Mouse (Mus musculus) midbrain, embryonic 15.5 days (tissue): Measurements from ENCODE around the gene Mospd3. TPM values are rescaled to one million over a fixed set of nuclear protein-coding genes. Genes with fewer than 3 reads are reported as not detected.

Source experiments
- ATAC-seq: fragments of 200-750 bp; cut with Nextera tagmentation; replicated peaks from 2 replicates; pipeline ENCODE4 v1.8.0; 2017; ENCODE audit warnings: moderate TSS enrichment
- H3K27ac ChIP-seq: fragments of 300-500 bp; sonication (generic); 2 replicates; pipeline ENCODE4 v1.5.1; 2015; ENCODE audit warnings: mild to moderate bottlenecking, inconsistent platforms
- H3K27me3 ChIP-seq: fragments of 300-500 bp; sonication (generic); replicated peaks from 2 replicates; pipeline ENCODE4 v1.6.1; 2015; ENCODE audit warnings: inconsistent platforms
- H3K36me3 ChIP-seq: fragments of 300-500 bp; sonication (generic); replicated peaks from 2 replicates; pipeline ENCODE4 v1.6.1; 2015; ENCODE audit warnings: inconsistent platforms
- H3K4me1 ChIP-seq: fragments of 300-500 bp; sonication (generic); 2 replicates; pipeline ENCODE4 v1.6.1; 2015; ENCODE audit warnings: inconsistent platforms
- H3K4me2 ChIP-seq: fragments of 300-500 bp; sonication (generic); 2 replicates; pipeline ENCODE4 v1.6.1; 2015; ENCODE audit warnings: inconsistent platforms, mild to moderate bottlenecking, moderate library complexity
- H3K4me3 ChIP-seq: fragments of 300-500 bp; sonication (generic); 2 replicates; pipeline ENCODE4 v1.5.1; 2015; ENCODE audit warnings: mild to moderate bottlenecking, inconsistent platforms
- H3K9ac ChIP-seq: fragments of 300-500 bp; sonication (generic); 2 replicates; pipeline ENCODE4 v1.6.1; 2015; ENCODE audit warnings: mild to moderate bottlenecking, inconsistent platforms
- H3K9me3 ChIP-seq: fragments of 300-500 bp; sonication (generic); 2 replicates; pipeline ENCODE4 v1.6.1; 2016; ENCODE audit warnings: inconsistent platforms
- WGBS: fragments of 180-500 bp; shearing (Covaris S2); methylation state at CpG from one replicate; pipeline ENCODE4 v1.1.7; 2015; ENCODE audit warnings: mixed read lengths; 5-methylcytosine and 5-hydroxymethylcytosine counted together
- polyA plus RNA-seq: library from polyadenylated mRNA; unstranded; fragments of >200 nt; fragmentation: Nextera tagmentation; extraction: Ambion mirVana; gene quantifications from 2 replicates; pipeline ENCODE4 v1.2.1, GENCODE M21; 2015

Mospd3 gene
- polyA plus RNA-seq, 1 experiment from 2014 or later = 66.9 TPM

GRCm38 (mm10) chr5:137613550-137613949 is 12.7 kb upstream of the Mospd3 start, which contains the start of gene Pcolce:
Gene Pcolce (minus strand): TSS chr5:137613784.
- Histone ChIP-seq H3K36me3 (no peaks in the 10 kb centered on the region), H3K27ac (no peak within 1 kb of the TSS), H3K4me2 (no peak within 1 kb of the TSS), H3K9me3 (no peaks in the 10 kb centered on the region), H3K4me1 (peaks cover 4% of the 10 kb centered on the region; the same call in 1 of the 2 replicates), H3K9ac (no peak within 1 kb of the TSS), H3K27me3 (no peaks in the 10 kb centered on the region; the same call in 1 of the 2 replicates), H3K4me3 (no peak within 1 kb of the TSS)
- whole genome bisulfite sequencing = 67% methylated on average over 11 of the region's 11 CpGs
- ATAC-seq = no peak

DNA sequence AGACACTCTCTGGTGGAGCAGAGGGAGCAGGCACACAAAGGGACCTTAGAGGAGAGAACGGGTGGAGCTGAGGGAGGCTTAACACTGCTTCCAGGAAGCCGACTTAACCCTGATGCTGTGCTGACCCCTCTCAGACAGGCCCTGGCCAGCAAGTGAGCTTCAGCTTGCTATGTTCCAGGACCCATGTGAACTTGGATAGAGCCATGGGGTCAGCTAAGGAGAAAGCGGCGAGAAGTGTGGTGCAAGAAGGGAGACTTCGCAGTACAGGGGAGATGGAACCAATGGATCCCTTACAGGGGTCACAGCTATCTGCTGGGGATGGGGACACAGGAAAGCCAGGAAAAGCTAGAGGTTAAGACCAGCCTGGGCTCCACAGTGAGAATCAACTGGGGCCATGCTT is 12.2 kb upstream of the Mospd3 start:
- Histone ChIP-seq H3K4me1 (peaks cover 8% of the 10 kb centered on the region; the same call in 1 of the 2 replicates), H3K9ac (no peak overlapping the region), H3K36me3 (no peaks in the 10 kb centered on the region), H3K27me3 (no peaks in the 10 kb centered on the region; the same call in 1 of the 2 replicates), H3K9me3 (no peaks in the 10 kb centered on the region), H3K27ac (no peak overlapping the region), H3K4me2 (no peak overlapping the region), H3K4me3 (no peak overlapping the region)
- no peak for ATAC-seq
- WGBS = 70% methylated on average over 5 of the region's 5 CpGs

GRCm38 (mm10) chr5:137611245-137611602 is 10.4 kb upstream of the Mospd3 start:
- H3K9me3 ChIP-seq = no peaks in the 10 kb centered on the region
- H3K9ac ChIP-seq = no peak overlapping the region
- H3K4me3 ChIP-seq = no peak overlapping the region
- 27% methylated on average over 6 of the region's 6 CpGs for WGBS
- no peaks in the 10 kb centered on the region for H3K36me3 ChIP-seq
- no peak overlapping the region for H3K4me2 ChIP-seq
- H3K27ac ChIP-seq = no peak overlapping the region
- no peaks in the 10 kb centered on the region; the same call in 1 of the 2 replicates for H3K27me3 ChIP-seq
- peaks cover 12% of the 10 kb centered on the region; the same call in 1 of the 2 replicates for H3K4me1 ChIP-seq
- ATAC-seq = no peak

DNA sequence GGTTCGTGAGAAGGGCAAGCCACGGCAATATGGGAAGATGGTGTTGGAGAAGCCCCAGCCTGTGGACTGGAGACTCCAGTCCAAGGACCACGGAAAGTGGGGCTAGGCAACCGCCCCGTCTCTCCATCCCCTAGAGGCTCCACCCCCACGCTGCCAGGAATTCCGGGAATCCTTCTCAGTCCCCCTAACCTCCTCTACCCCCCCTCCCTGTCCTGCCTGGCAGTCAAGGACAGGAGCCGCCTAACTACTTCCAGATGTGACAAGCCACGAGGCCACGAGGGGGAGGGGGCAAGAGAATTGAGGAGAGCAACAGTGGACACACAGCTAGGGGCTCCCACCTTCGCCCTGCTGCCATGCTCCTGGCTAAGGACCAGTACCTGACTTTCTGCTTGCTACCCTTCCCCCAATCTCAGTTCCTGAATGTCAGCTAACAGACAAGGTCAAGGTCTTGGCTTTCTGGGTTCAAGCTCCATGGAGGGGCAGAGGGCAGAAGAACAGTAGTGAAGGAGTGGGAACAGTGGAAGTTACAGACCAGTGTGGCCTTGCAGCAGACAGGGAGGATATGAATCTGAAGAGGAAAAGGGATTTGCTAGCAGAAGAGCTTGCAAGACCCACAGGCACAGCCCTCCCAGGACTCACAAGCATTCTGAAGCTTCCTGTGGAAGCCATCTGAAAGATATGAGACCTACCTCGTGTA is 9.8 kb upstream of the Mospd3 start:
- Histone ChIP-seq H3K27ac (no peak overlapping the region), H3K4me3 (no peak overlapping the region), H3K9ac (no peak overlapping the region), H3K27me3 (no peaks in the 10 kb centered on the region; the same call in 1 of the 2 replicates), H3K4me2 (no peak overlapping the region), H3K36me3 (no peaks in the 10 kb centered on the region), H3K9me3 (no peaks in the 10 kb centered on the region), H3K4me1 (peaks cover 12% of the 10 kb centered on the region; the same call in 1 of the 2 replicates)
- no peak for ATAC-seq
- 17% methylated on average over 12 of the region's 12 CpGs for WGBS

DNA sequence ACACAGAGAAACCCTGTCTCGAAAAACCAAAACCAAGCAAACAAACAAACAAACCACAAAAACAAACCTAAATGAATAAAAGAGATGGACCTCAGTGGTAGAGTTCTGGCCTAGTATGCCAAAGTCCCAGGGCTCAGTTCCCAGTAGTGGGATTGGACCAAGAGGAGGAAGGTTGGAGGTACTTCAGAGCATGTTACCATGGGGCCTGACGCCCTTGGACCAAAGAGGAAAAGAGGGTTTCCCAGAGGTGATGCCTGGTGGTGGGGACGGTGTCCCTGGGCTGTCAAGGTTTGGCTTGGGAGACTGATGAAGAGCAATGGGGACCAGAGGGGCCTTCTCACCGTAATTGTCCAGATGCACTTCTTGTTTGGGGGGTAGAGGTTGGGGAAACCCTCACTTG is 9.2 kb upstream of the Mospd3 start:
- ATAC-seq = no peak
- Histone ChIP-seq H3K27me3 (no peaks in the 10 kb centered on the region; the same call in 1 of the 2 replicates), H3K27ac (no peak overlapping the region), H3K4me2 (no peak overlapping the region), H3K4me1 (peaks cover 12% of the 10 kb centered on the region; the same call in 1 of the 2 replicates), H3K4me3 (no peak overlapping the region), H3K9me3 (no peaks in the 10 kb centered on the region), H3K9ac (no peak overlapping the region), H3K36me3 (no peaks in the 10 kb centered on the region)
- WGBS = 79% methylated on average over 4 of the region's 4 CpGs

DNA sequence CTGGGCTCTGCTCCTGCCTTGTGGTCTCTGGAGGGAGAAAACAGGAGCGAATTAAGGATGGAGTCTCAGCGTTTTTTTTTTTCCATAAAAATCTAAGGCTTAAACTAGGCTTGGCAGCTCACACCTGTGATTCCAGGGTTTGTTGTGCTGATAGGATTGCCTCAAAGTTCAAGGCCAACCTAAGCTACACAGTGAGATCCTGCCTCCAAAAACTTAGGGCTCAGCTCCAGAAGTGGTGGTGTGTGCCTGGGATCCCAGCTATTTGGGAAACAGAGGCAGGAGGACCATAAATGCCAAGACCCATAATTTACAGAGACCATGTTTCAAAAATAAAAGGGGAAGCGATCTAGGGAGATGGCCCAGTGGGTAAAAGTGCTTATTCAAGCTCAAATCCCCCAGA is 8.4 kb upstream of the Mospd3 start:
- no peak for ATAC-seq
- no peak overlapping the region for H3K9ac ChIP-seq
- no peak overlapping the region for H3K4me2 ChIP-seq
- H3K4me1 ChIP-seq = peaks cover 12% of the 10 kb centered on the region; the same call in 1 of the 2 replicates
- H3K27ac ChIP-seq = no peak overlapping the region
- whole genome bisulfite sequencing = 72% methylated on average over 3 of the region's 3 CpGs
- H3K36me3 ChIP-seq = no peaks in the 10 kb centered on the region
- H3K9me3 ChIP-seq = no peaks in the 10 kb centered on the region
- no peak overlapping the region for H3K4me3 ChIP-seq
- no peaks in the 10 kb centered on the region; the same call in 1 of the 2 replicates for H3K27me3 ChIP-seq

GRCm38 (mm10) chr5:137608654-137609190 is 7.9 kb upstream of the Mospd3 start:
- H3K9me3 ChIP-seq = no peaks in the 10 kb centered on the region
- H3K9ac ChIP-seq = no peak overlapping the region
- no peak for ATAC-seq
- H3K36me3 ChIP-seq = no peaks in the 10 kb centered on the region
- H3K27ac ChIP-seq = no peak overlapping the region
- peak overlapping the region; percentile 31 for H3K4me2 ChIP-seq
- WGBS = 24% methylated on average over 22 of the region's 23 CpGs
- peak overlapping the region; percentile 10; the same call in 1 of the 2 replicates for H3K4me3 ChIP-seq
- H3K4me1 ChIP-seq = peaks cover 12% of the 10 kb centered on the region; the same call in 1 of the 2 replicates
- no peaks in the 10 kb centered on the region; the same call in 1 of the 2 replicates for H3K27me3 ChIP-seq

- no peak for ATAC-seq
- Histone ChIP-seq H3K9ac (0 out of 2 replicates have a peak overlapping the region, but pooled peaks have one; percentile 16), H3K27me3 (no peaks in the 10 kb centered on the region; the same call in 1 of the 2 replicates), H3K9me3 (no peaks in the 10 kb centered on the region), H3K4me1 (peaks cover 12% of the 10 kb centered on the region; the same call in 1 of the 2 replicates), H3K4me2 (peak overlapping the region; percentile 31), H3K27ac (no peak overlapping the region), H3K36me3 (no peaks in the 10 kb centered on the region), H3K4me3 (peak overlapping the region; percentile 10; the same call in 1 of the 2 replicates)
- 12% methylated on average over 26 of the region's 26 CpGs for WGBS
These were observed 7.2 kb upstream of the Mospd3 start for GRCm38 (mm10) chr5:137607860-137608653.

- peaks cover 33% of the 10 kb centered on the region for H3K4me1 ChIP-seq
- H3K9me3 ChIP-seq = no peaks in the 10 kb centered on the region
- no peaks in the 10 kb centered on the region for H3K27me3 ChIP-seq
- H3K4me2 ChIP-seq = peak overlapping the region; percentile 95
- peak overlapping the region; percentile 41 for H3K9ac ChIP-seq
- H3K27ac ChIP-seq = peak overlapping the region; percentile 20; the same call in 1 of the 2 replicates
- peak overlapping the region; percentile 78 for H3K4me3 ChIP-seq
- 1% methylated on average over 22 of the region's 22 CpGs for WGBS
- 0 out of 2 replicates have a peak, but pooled peaks cover 3% of the 10 kb centered on the region for H3K36me3 ChIP-seq
- no peak for ATAC-seq
These were observed 489 bp upstream of the Mospd3 start for GRCm38 (mm10) chr5:137601365-137601729.

GRCm38 (mm10) chr5:137600281-137600618 is 608 bp downstream of the Mospd3 start:
- Histone ChIP-seq H3K9me3 (no peaks in the 10 kb centered on the region), H3K36me3 (0 out of 2 replicates have a peak, but pooled peaks cover 3% of the 10 kb centered on the region), H3K4me2 (peak overlapping the region; percentile 95), H3K27ac (peak overlapping the region; percentile 89), H3K27me3 (no peaks in the 10 kb centered on the region), H3K9ac (peak overlapping the region; percentile 95), H3K4me1 (peaks cover 33% of the 10 kb centered on the region), H3K4me3 (peak overlapping the region; percentile 78)
- no peak; the same call in none of the 2 replicates for ATAC-seq
- WGBS = 2% methylated on average over 19 of the region's 19 CpGs

DNA sequence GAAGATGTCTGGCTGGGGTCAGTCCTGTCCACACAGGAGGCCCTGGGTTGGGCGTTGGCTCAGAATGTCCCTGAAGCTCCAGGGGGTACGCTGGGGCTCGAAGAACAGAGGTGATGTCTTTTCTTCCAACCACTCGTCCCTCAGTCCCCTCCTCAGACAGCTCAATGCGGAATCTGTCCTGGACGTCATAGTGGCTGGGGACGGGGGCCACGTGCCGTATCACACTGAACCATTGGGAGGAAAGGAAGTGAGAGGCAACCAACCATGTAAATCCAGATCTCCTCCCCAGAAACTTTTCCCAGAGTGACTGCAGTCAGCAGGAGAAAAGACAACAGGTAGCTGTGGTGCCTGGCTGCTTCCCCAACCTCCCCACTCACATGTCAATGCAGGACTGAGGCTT is 1.3 kb downstream of the Mospd3 start:
- ATAC-seq = no peak
- H3K4me1 ChIP-seq = peaks cover 33% of the 10 kb centered on the region
- peak overlapping the region; percentile 95 for H3K4me2 ChIP-seq
- H3K27ac ChIP-seq = no peak overlapping the region
- H3K4me3 ChIP-seq = peak overlapping the region; percentile 78
- H3K36me3 ChIP-seq = 0 out of 2 replicates have a peak, but pooled peaks cover 3% of the 10 kb centered on the region
- no peaks in the 10 kb centered on the region for H3K27me3 ChIP-seq
- 53% methylated on average over 9 of the region's 9 CpGs for WGBS
- no peaks in the 10 kb centered on the region for H3K9me3 ChIP-seq
- H3K9ac ChIP-seq = peak overlapping the region; percentile 95
